Mouse (Mus musculus) heart, postnatal 10 days (tissue): ENCODE measurements at regions not wholly inside any gene's neighbourhood (a gene's known extent, or its start where the extent isn't known, plus 50 kb on each side); places are given as distances from the start of the nearest gene placed in this dataset.
A peak's percentile ranks its signal among the peaks of the same experiment; 100 is the strongest.

Experiments
- DNase-seq, 2 experiments: peaks; one replicate each; pipeline ENCODE4 v3.0.0; 2021
- intact Hi-C: fragments of 180-260 bp; cut with DNase I; formaldehyde crosslinking; loops from one replicate; pipeline ENCODE4 v1.15.1; 2025

DNA sequence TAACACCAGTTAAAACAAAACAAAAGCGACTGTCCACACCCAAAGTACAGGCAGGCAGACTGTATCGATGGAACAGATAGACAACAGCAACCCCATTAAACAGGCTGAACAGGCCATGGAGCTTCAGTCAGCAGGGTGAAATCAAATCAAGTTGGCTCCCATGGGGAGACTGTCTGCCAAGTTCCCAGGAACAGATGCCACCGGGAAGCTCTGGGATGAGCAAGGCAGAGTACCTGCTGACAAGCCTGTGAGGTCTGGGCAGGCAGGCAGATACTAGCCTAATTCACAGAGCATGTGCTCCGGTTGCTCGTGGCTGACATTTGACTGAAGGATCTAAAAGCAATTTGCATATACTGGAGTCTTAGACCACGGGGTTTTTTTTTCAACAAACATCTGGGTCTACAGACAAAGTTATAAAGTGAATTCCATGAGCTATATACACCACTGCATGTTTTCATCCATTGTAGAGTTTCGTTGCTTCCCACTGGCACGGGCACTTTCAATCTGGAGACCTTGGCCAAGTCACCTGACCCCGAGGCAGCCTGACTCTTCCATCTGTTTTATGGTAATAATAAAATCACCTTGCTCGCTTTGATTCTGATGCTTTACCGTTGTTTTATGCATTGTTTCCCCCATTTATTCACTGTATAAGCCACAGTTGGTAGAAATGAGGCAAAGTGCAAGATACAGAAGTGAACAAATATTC, 50.1 kb upstream of the Actbl2 start:
- DNase-seq, result peak; percentile 28 to 56
- intact Hi-C loops, result no loop called here
